Mouse (Mus musculus) monocyte, adult 2 months (primary cell): ENCODE data around the gene Tas2r123.

Source experiments
- DNase-seq, 2 experiments: peaks; one replicate each; pipeline ENCODE4 v3.0.0; 2022; ENCODE audit warnings: low spot score in 2 of 2, low read depth in 1 of 2

Tas2r123 gene

GRCm38 (mm10) chr6:132846842-132847241 lies at the start of gene Tas2r123:
Tas2r123 (plus strand) TSS chr6:132847142.
- no peak for DNase-seq

- no peak for DNase-seq
Observed at GRCm38 (mm10) chr6:132802518-132802917, 44.4 kb upstream of the Tas2r123 start, which contains the start of gene Tas2r117. Tas2r117 (plus strand) TSS chr6:132802818.

- DNase-seq: no peak
Observed at GRCm38 (mm10) chr6:132855138-132855537, 8.2 kb downstream of the Tas2r123 start, which contains the start of gene Tas2r116. Tas2r116 (plus strand) TSS chr6:132855438.

- no peak for DNase-seq
Observed at GRCm38 (mm10) chr6:132867708-132868107, 20.8 kb downstream of the Tas2r123 start, which contains the start of gene Tas2r110. Tas2r110 (plus strand) TSS chr6:132868008.

GRCm38 (mm10) chr6:132892711-132893110 lies 45.8 kb downstream of the Tas2r123 start, which contains the start of gene Tas2r113:
Tas2r113 (plus strand) TSS chr6:132893011.
- no peak for DNase-seq
